Mouse (Mus musculus): ENCODE data around the gene a.
"Not testable (repeated sequence)": the region's sequence is repeated elsewhere in the genome, so short reads cannot be mapped to it uniquely, and the experiment has no call there.

Gene a

GRCm38 (mm10) chr2:154917866-154918641 is 126.9 kb downstream of the a start:
- no peak for DNase-seq (ENCODE audit: extremely low spot score, low read depth, low spot score)

DNA sequence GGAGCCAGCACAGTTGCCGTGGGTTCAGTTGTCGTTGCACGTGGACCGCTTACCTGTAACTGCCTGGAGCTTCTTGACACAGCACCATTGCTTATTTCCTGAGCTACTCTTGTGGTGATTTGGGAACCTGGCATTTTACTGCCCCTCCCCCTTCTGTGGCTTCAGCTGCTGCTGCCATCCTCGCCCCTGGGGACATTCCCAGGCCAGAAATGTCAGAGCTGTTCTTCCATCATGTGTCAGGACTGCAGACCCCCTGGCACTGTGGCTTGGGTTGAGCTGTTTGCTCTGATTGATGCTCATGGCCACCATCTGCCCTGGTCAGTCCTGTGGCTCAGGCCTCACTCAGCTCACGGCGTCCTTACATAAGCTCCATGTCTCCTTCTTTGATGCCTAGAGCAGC is 129.7 kb downstream of the a start:
- DNase-seq (ENCODE audit: extremely low spot score, low read depth, low spot score) = no peak

DNA sequence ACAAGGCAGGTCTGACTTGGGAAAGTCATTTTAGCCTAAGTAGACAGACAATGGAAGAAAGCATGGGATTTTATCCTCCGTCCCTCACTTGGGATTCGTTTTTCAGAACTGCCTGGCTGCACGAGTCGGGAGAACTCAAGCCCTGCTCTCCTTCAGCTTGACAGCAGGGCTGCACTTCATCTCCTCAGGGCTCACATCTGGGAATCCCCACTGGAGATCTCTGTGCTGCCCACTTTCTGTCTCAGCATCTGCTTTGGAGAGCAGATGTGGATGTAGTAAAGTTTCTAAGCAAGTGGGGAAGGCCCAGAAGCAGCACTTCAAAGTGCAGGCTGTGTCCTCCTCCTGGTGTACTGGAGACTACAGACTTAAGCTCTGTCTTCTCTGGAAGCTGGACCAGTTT is 130.9 kb downstream of the a start:
- not testable (repeated sequence) for DNase-seq (ENCODE audit: extremely low spot score, low read depth, low spot score)

- no peak for DNase-seq (ENCODE audit: extremely low spot score, low read depth, low spot score)
Measured at GRCm38 (mm10) chr2:154925411-154926031, 134.3 kb downstream of the a start.

GRCm38 (mm10) chr2:154926843-154927242 is 135.6 kb downstream of the a start:
- no peak for DNase-seq (ENCODE audit: extremely low spot score, low read depth, low spot score)

GRCm38 (mm10) chr2:154928298-154928697 is 137.1 kb downstream of the a start:
- no peak for DNase-seq (ENCODE audit: extremely low spot score, low read depth, low spot score)

- no peak for DNase-seq (ENCODE audit: extremely low spot score, low read depth, low spot score)
Measured at GRCm38 (mm10) chr2:154933884-154934283, 142.7 kb downstream of the a start.

DNA sequence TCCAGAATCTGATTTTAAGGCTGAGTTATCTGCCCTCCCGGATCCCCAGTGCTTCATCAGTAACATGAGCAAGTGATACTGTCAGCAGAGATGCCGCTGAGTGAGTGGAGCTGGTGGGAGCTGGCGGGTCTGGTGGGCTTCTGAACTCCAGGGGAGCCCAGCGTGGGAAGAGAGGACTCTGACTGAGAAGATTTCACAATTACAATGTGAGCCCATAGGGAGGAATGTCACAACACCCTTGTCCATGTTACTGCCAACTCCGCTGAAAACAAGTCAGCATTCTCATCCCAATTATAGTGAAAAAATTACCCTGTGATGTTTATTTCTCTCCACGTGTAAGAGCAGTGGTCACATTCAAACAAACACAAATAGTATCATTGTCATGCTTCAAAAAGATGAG is 144.9 kb downstream of the a start:
- DNase-seq (ENCODE audit: extremely low spot score, low read depth, low spot score) = no peak

GRCm38 (mm10) chr2:154936536-154937155 is 145.4 kb downstream of the a start:
- DNase-seq (ENCODE audit: extremely low spot score, low read depth, low spot score) = no peak

DNA sequence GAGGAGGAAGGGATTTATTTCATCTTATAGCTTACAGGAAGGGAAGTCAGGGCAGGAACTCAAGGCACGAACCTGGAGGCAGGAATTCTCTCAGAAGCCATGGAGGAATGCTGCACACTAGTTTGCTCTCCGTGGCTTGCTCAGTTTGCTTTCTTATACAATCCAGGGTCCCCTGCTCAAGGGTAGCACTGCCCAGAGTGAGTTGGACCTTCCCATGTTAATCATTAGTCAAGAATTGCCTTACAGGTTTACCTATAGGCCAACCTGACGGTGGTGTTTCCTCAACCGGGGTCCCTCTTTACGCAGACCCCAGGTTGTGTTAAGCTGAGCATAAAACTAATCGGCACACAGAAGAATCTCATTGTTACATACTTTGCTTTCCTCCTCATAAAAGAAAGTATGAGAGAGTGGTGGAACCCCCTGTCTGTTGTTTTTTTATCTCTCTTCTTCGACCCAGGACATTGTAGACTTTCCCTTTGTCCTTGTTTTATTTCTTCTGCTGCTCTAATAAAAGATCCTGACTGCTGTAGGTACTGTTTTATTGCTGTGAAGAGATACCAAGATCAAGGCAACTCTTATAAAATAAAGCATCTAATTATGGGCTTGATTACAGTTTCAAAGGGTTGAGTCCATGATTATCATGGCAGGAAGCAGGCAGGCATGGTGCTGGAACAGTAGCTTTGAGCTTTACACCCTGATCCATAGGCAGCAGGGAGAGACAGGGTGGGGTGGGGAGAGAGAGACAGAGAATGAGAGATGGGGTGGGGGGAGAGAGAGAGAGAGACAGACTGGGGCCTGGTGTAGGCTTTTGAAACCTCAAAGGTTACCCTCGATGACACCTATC is 146.6 kb downstream of the a start:
- DNase-seq (ENCODE audit: extremely low spot score, low read depth, low spot score) = no peak

- DNase-seq (ENCODE audit: extremely low spot score, low read depth, low spot score) = no peak
Measured at GRCm38 (mm10) chr2:154941952-154942351, 150.8 kb downstream of the a start.

DNA sequence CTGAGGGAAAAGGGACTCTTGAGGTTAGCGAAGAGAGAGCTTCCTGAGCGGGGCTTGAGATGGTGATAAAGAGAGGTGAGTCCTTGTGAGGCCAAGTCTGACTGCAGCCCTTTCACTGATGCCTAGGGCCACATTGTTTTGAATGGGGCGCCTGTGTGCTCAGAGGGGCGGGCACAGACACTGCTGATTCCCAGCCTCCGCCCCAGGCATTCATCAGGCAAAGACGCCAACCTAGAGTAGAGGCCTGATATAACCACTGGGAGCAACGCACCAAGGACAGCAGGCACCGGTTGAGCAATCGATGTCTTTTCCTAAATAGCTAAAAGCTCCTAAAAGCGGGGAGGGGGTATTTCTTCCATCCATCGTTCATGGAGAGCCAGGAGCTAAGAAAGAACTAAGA is 151.3 kb downstream of the a start:
- no peak for DNase-seq (ENCODE audit: extremely low spot score, low read depth, low spot score)

- DNase-seq (ENCODE audit: extremely low spot score, low read depth, low spot score) = no peak
Measured at GRCm38 (mm10) chr2:154943101-154943500, 151.9 kb downstream of the a start.

DNA sequence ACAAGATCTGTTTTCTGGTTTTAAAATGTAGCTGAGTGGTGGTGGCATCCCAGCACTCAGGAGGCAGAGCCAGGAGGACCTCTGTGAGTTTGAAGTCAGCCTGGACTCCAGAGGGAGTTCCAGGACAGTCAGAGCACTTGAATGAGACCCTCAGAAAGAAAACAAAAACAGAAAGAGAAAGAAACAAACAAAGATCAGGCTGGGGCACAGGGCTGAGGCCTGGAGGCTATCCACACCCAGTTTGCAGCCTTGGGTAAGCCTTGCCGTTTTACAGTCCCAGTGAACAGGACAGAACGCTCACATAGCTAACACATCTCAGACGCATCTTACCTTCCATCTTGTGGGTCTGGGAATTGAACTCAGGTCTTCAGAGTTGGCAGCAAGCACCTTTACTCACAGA is 155.7 kb downstream of the a start:
- no peak for DNase-seq (ENCODE audit: extremely low spot score, low read depth, low spot score)

DNA sequence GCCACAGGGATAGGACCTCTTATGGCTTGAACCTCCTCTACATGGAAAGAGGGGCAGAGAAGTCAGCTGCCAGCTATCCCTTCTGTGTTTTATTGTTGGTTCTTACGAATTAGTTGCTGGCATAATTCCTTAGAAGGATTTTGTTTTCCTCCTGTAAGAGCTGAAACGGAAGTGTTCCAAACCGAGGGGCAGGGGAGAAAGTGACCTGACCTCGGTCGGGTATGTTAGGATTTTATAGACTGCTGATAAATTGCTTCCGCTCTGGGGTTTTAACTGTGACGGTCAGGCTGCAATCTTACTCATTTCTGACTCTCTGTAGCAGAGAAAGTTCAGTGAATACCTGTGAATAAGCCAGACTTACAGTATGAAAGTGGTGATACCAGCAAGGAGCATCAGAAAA is 158.2 kb downstream of the a start:
- no peak for DNase-seq (ENCODE audit: extremely low spot score, low read depth, low spot score)

- DNase-seq (ENCODE audit: extremely low spot score, low read depth, low spot score) = no peak
Measured at GRCm38 (mm10) chr2:154949877-154950276, 158.7 kb downstream of the a start.

- no peak for DNase-seq (ENCODE audit: extremely low spot score, low read depth, low spot score)
Measured at GRCm38 (mm10) chr2:154950601-154951000, 159.4 kb downstream of the a start.

DNA sequence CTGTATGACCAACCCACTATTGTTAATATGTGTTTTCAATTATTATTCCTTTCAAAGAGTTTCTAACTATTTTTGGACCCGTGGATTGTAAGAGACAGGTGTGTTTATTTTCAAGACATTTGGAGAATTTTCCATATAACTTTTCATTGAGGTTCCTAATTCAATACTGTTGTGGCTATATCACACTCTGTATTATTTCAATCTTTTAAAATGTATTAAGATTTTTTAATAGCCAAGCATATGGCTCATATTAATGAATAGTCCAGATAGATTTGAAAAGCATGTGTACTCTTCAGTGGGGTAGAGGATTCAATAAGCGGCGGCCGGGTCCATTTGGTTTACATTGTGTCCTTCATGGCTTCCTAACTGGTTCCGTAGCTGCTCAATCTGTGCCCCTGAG is 168.3 kb downstream of the a start:
- no peak for DNase-seq (ENCODE audit: extremely low spot score, low read depth, low spot score)

DNA sequence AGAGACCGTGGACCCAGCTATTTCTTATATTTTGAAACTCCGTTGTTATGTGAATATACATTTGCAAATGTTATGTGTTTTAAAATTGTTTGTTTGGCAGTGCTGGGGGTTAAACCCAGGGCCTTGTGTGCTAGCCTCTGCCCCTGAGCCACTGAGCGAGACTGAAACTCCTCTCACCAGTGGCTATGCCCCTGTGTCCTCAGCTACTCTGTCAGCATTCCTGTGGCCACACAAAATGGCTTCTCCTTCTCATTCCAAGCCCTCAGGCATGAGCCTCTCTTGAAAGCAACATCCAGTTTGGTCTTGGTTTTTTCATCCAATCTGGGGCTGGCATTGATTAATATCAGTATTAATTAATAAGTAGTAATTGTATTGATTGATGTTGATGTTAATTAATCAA is 168.7 kb downstream of the a start:
- DNase-seq (ENCODE audit: extremely low spot score, low read depth, low spot score) = no peak

- DNase-seq (ENCODE audit: extremely low spot score, low read depth, low spot score) = no peak
Measured at GRCm38 (mm10) chr2:154963176-154963575, 172.0 kb downstream of the a start.

DNA sequence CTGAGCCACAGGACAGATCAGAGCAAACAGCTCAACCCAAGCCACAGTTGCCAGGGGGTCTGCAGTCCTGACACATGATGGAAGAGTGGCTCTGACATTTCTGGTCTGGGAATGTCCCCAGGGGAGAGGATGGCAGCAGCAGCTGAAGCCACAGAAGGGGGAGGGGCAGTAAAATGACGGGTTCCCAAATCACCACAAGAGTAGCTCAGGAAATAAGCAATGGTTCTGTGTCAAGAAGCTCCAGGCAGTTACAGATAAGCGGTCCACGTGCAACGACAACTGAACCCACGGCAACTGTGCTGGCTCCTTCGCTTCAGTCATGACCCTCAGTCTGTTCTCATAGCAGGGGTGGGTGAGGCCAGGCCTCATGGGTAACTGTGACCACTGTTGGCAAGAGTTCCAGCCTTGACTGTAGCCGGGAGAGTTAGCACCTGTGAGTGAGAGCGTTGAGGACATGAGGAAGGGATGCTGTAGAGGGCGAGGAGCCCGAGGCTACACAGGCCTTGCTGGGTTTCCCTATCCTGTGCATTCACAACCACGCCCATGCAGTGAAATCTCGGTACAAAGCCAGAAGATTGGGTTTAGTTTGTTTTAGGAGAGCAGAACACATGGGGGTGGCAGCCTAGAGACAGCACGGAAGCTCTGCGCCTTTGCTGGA is 178.7 kb downstream of the a start:
- not testable (repeated sequence) for DNase-seq (ENCODE audit: extremely low spot score, low read depth, low spot score)

All from hindlimb bud, embryonic 11.5 days (tissue).